Comparison of ENCODE assay signal across 8 mouse cellular contexts in the genomic region with DNA sequence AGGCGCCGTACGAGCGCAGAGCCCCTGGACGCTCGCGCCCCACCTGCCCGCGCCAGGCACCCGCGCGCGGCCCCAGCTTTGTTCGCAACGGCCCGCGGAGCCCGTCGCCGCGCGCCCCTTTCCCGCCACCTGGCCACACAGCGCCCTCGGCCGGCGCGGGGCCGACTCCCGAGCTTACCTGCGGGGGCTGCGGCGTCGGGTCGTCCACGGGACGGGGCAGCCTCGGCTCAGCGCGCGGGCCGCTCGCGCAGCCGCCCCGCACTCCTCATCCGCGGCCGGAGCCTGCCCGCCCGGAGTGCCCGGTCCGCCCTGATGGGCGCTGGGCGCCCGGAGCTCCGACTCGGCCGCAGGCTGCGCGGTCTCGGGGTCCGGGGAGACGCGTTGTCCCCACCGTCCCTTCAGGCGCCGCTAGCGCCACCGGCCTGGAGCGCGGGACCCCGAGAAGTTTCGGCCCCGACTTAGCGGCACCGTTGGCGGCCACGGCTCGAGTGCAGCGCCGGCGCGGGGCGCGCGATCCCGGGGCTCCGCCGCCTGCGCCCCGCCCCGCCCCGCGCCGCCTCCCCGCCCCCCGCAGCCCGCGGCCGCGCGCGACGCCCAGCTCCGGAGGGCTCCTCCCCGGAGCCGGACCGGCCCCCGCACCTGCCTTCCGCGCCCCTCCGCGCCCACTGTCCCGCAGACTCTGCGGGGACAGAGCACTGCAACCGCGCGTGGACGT. TPM values are rescaled to one million over a fixed set of nuclear protein-coding genes. Genes with fewer than 3 reads are reported as not detected.
DNase-seq lines count a peak whose midpoint lies in the region; ATAC-seq and TF ChIP-seq lines count a peak whose summit lies in the region.

A gene (minus strand): TSS at position 545 of the 715 bp plus-strand sequence.

- H3ac ChIP-seq in myocyte (ENCODE audit: control insufficient read depth, insufficient read length): no peak within 1 kb of the TSS

- no peak for DNase-seq in kidney, postnatal 25 days
- peak; percentile 29 for DNase-seq in adrenal gland, postnatal 25 days
- DNase-seq in kidney, postnatal 10 days: peak; percentile 48
- no peak for DNase-seq in spleen, postnatal 4 days (ENCODE audit: low spot score in 2 of 2)
- no peak for DNase-seq in layer of hippocampus, postnatal 25 days (ENCODE audit: extremely low spot score in 1 of 2, low spot score in 1 of 2)

- H3K4me3 ChIP-seq in kidney, embryonic 15.5 days (replicated peaks): peak within 1 kb of the TSS; percentile 71
- peak within 1 kb of the TSS; percentile 65 for H3K4me3 ChIP-seq in forebrain, embryonic 13.5 days
- no peak within 1 kb of the TSS for H3K4me3 ChIP-seq in myocyte

- ATAC-seq in kidney, embryonic 15.5 days (replicated peaks; ENCODE audit: low FRiP score): peak; percentile 63
- peak; percentile 73 for ATAC-seq in forebrain, embryonic 13.5 days

- no peak for TF ChIP-seq POLR2A in myocyte (IDR thresholded peaks at IDR 0.05; ENCODE audit: insufficient read length, low read depth)

- H3K4me1 ChIP-seq in kidney, embryonic 15.5 days: peaks cover 15% of the 10 kb centered on the region; the same call in 1 of the 2 replicates
- H3K4me1 ChIP-seq in forebrain, embryonic 13.5 days: peaks cover 16% of the 10 kb centered on the region

- peak within 1 kb of the TSS; percentile 72 for H3K9ac ChIP-seq in kidney, embryonic 15.5 days
- H3K9ac ChIP-seq in forebrain, embryonic 13.5 days: peak within 1 kb of the TSS; percentile 81

- H3K79me2 ChIP-seq in myocyte (ENCODE audit: control insufficient read depth, insufficient read depth): no peaks in the 10 kb centered on the region

- peaks cover 28% of the 10 kb centered on the region for H3K27me3 ChIP-seq in kidney, embryonic 15.5 days
- H3K27me3 ChIP-seq in forebrain, embryonic 13.5 days: peaks cover 35% of the 10 kb centered on the region
- peaks cover 49% of the 10 kb centered on the region for H3K27me3 ChIP-seq in myocyte (ENCODE audit: control insufficient read depth, insufficient read depth, insufficient read length)

- H3K4me2 ChIP-seq in kidney, embryonic 15.5 days: peak within 1 kb of the TSS; percentile 85
- H3K4me2 ChIP-seq in forebrain, embryonic 13.5 days: peak within 1 kb of the TSS; percentile 94
- H3K4me2 ChIP-seq in myocyte (ENCODE audit: low read depth): peak within 1 kb of the TSS; percentile 61

- H3K27ac ChIP-seq in kidney, embryonic 15.5 days: no peak within 1 kb of the TSS
- no peak within 1 kb of the TSS for H3K27ac ChIP-seq in forebrain, embryonic 13.5 days

- H3K9me3 ChIP-seq in kidney, embryonic 15.5 days (replicated peaks): no peaks in the 10 kb centered on the region
- no peaks in the 10 kb centered on the region for H3K9me3 ChIP-seq in forebrain, embryonic 13.5 days (replicated peaks)

- no peaks in the 10 kb centered on the region for H3K36me3 ChIP-seq in kidney, embryonic 15.5 days
- no peaks in the 10 kb centered on the region for H3K36me3 ChIP-seq in forebrain, embryonic 13.5 days (ENCODE audit: poor library complexity, severe bottlenecking)
- no peaks in the 10 kb centered on the region for H3K36me3 ChIP-seq in myocyte (ENCODE audit: control insufficient read depth, insufficient read depth)

- WGBS in kidney, embryonic 15.5 days: under 1% methylated on average over 108 of the region's 120 CpGs
- under 1% methylated on average over 82 of the region's 120 CpGs for WGBS in forebrain, embryonic 13.5 days

TF ChIP-seq in myocyte, 11 proteins besides CTCF, POLR2A, EP300 and RAD21:
- TF ChIP-seq CEBPB (IDR thresholded peaks at IDR 0.05; ENCODE audit: insufficient read depth, poor library complexity, severe bottlenecking): no peak
- no peak for TF ChIP-seq USF1 (IDR thresholded peaks at IDR 0.05; ENCODE audit: low read depth)
- no peak for TF ChIP-seq MAX (IDR thresholded peaks at IDR 0.05; ENCODE audit: low read depth)
- TF ChIP-seq POLR2AphosphoS2 (IDR thresholded peaks at IDR 0.05; ENCODE audit: insufficient read length, low read depth): no peak
- no peak for TF ChIP-seq MYOG (IDR thresholded peaks at IDR 0.05; ENCODE audit: control insufficient read depth in 1 of 3, insufficient read depth in 1 of 3, insufficient read length in 2 of 3, low read depth in 2 of 3)
- TF ChIP-seq MYOD1 (IDR thresholded peaks at IDR 0.05; ENCODE audit: control insufficient read depth in 1 of 3, insufficient read length in 2 of 3, low read depth in 2 of 3): no peak
- no peak for TF ChIP-seq E2F4 (IDR thresholded peaks at IDR 0.05; ENCODE audit: insufficient read depth)
- no peak for TF ChIP-seq SRF (IDR thresholded peaks at IDR 0.05; ENCODE audit: control insufficient read depth, insufficient read length, low read depth)
- no peak for TF ChIP-seq REST (IDR thresholded peaks at IDR 0.05; ENCODE audit: insufficient read depth, insufficient read length)
- no peak for TF ChIP-seq TCF12 (IDR thresholded peaks at IDR 0.05; ENCODE audit: insufficient read depth, poor library complexity, severe bottlenecking)
- TF ChIP-seq TCF3 (IDR thresholded peaks at IDR 0.05; ENCODE audit: insufficient read length, low read depth): no peak

RNA-seq across cellular contexts. Expression of the gene that starts here (rescaled TPM):
- 9.1 and 11.5 TPM in 2 replicates for polyA plus RNA-seq in kidney, embryonic 15.5 days (2015; fragmentation: Nextera tagmentation; extraction: Ambion mirVana)
- total RNA-seq in adrenal gland, postnatal 25 days (2021): 1.7 and 2.7 TPM in 2 replicates
- 4.5 and 5.2 TPM in 2 replicates for polyA plus RNA-seq in forebrain, embryonic 13.5 days (2015; fragmentation: Nextera tagmentation; extraction: Ambion mirVana)
- polyA plus RNA-seq in myocyte (2012; fragmentation: generic; extraction: Trizol): 0.04 TPM
- 1 to 10 TPM; 1.9 to 2.0 TPM for total RNA-seq in layer of hippocampus, postnatal 25 days (2021)

Comparison
In these comparisons a context has a peak if more than half of its experiments do, and no peak if none do; other contexts are left out.
1. DNase-seq: peak in adrenal gland, postnatal 25 days (single experiment) and kidney, postnatal 10 days (single experiment); none in kidney, postnatal 25 days (0 of 2), spleen, postnatal 4 days (0 of 2) and layer of hippocampus, postnatal 25 days (0 of 2).
2. Peak in every context shown above with its lines, with median percentiles within 50 percentile points of each other: H3K4me2 ChIP-seq.